Mouse (Mus musculus): ENCODE data around the gene Mast1. TPM values are rescaled to one million over a fixed set of nuclear protein-coding genes. Genes with fewer than 3 reads are reported as not detected.

The Mast1 gene
- polyA plus RNA-seq, 1 experiment: not detected

DNA sequence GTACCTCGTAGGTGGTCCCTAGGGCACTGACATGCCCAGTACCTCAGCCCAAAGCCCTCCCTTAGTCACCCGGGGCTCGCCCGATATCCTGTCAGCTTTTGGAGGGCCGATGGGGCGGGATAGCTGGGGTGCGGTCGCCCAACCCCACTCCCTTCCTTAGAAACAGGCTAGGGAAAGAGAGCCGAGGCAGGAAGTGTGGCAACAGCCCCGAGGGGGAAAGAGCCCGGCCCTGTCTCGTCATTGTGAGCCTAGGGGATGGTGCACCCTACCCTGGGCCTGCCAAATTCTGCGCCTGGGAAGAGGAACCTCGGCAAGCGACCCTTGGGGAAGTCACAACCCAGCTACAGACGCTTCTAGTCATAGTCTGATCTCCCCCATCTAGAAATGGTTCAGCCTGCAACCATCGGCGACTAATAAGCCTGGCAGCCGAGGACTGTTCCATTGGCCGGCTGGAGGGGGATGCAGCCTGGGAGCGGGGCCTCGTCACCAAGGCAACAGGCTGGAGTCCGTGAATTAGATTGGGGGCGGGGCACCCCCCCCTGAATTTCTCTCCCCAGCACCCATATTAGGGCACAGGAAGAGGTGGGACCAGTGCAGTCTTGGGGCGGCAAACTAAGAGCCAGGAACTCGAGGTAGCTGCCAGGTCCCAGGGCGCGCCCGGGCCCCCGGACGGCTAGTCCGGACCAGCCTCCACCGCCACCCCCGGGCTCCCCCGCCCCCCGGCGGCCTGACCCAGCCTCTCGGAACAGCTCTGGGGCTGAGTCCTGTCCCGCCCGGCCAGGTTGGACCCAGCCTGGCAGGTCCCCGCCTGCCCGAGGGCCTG, 42.7 kb upstream of the Mast1 start:
- Histone ChIP-seq H3K4me2 (ENCODE audit: low read depth) (peak overlapping the region; percentile 95), H3K36me3 (ENCODE audit: control insufficient read depth, insufficient read depth) (no peaks in the 10 kb centered on the region), H3K4me3 (peak overlapping the region; percentile 92), H3ac (ENCODE audit: control insufficient read depth, insufficient read length) (peak overlapping the region; percentile 9), H3K79me2 (ENCODE audit: control insufficient read depth, insufficient read depth) (peaks cover 18% of the 10 kb centered on the region), H3K27me3 (ENCODE audit: control insufficient read depth, insufficient read depth, insufficient read length) (no peaks in the 10 kb centered on the region)
- TF ChIP-seq TCF3 (IDR thresholded peaks at IDR 0.05; ENCODE audit: insufficient read length, low read depth) (no peak), MYOG (IDR thresholded peaks at IDR 0.05; ENCODE audit: control insufficient read depth in 1 of 3, insufficient read depth in 1 of 3, insufficient read length in 2 of 3, low read depth in 2 of 3) (no peak), POLR2A (IDR thresholded peaks at IDR 0.05; ENCODE audit: insufficient read length, low read depth) (peak; percentile 71), SRF (IDR thresholded peaks at IDR 0.05; ENCODE audit: control insufficient read depth, insufficient read length, low read depth) (peak; percentile 95), POLR2AphosphoS2 (IDR thresholded peaks at IDR 0.05; ENCODE audit: insufficient read length, low read depth) (peak; percentile 53), E2F4 (IDR thresholded peaks at IDR 0.05; ENCODE audit: insufficient read depth) (no peak), MAX (IDR thresholded peaks at IDR 0.05; ENCODE audit: low read depth) (no peak), REST (IDR thresholded peaks at IDR 0.05; ENCODE audit: insufficient read depth, insufficient read length) (no peak), MYOD1 (IDR thresholded peaks at IDR 0.05; ENCODE audit: control insufficient read depth in 1 of 3, insufficient read length in 2 of 3, low read depth in 2 of 3) (no peak), CEBPB (IDR thresholded peaks at IDR 0.05; ENCODE audit: insufficient read depth, poor library complexity, severe bottlenecking) (peak; percentile 59; the same call in 1 of the 2 replicates)

DNA sequence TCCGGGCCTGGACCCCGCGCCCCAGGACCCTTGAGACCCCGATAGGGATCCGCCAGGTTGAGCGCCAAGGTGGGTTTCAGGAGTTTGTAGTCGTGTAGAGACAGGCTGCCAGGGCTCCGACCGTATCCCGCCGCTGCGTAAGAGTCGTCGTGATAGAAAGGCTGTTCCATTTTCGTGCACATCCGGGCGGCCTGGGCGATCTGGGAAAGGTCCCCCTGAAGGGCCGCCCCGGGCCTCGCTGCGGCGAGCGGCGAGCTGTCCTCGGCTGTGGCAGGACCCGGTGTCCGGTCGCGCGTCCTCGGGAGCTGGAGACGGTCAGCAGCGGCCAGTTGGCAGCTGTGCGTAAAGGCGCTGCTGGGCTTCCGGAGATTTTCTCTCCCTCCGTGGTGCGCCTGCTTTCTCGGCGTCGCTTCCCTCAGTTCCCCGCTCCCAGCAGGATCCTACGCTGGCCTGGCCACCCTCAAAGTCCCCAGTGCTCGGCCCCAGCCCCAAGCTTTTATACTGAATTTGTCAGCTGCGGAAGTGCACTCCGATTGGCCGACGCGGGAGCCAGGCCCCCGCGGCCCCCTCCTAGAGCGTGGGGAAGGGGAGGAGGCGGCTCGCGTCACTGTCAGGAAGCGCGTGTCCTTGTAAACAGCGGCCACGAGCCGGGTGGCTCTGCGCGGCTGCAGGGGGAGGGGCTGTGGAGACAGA, 41.2 kb upstream of the Mast1 start, which contains the start of gene Junb:
Gene Junb (minus strand): TSS at position 471 of the 693 bp plus-strand sequence.
- Histone ChIP-seq H3ac (ENCODE audit: control insufficient read depth, insufficient read length) (peak within 1 kb of the TSS; percentile 64), H3K79me2 (ENCODE audit: control insufficient read depth, insufficient read depth) (peaks cover 18% of the 10 kb centered on the region), H3K36me3 (ENCODE audit: control insufficient read depth, insufficient read depth) (no peaks in the 10 kb centered on the region), H3K27me3 (ENCODE audit: control insufficient read depth, insufficient read depth, insufficient read length) (no peaks in the 10 kb centered on the region), H3K4me2 (ENCODE audit: low read depth) (peak within 1 kb of the TSS; percentile 99), H3K4me3 (peak within 1 kb of the TSS; percentile 92)
- TF ChIP-seq MYOG (IDR thresholded peaks at IDR 0.05; ENCODE audit: control insufficient read depth in 1 of 3, insufficient read depth in 1 of 3, insufficient read length in 2 of 3, low read depth in 2 of 3): peak in 1 of 3 experiments; percentile 41
- TF ChIP-seq USF1 (IDR thresholded peaks at IDR 0.05; ENCODE audit: low read depth): no peak
- peak; percentile 96 for TF ChIP-seq MAX (IDR thresholded peaks at IDR 0.05; ENCODE audit: low read depth)
- TF ChIP-seq E2F4 (IDR thresholded peaks at IDR 0.05; ENCODE audit: insufficient read depth): no peak
- TF ChIP-seq TCF3 (IDR thresholded peaks at IDR 0.05; ENCODE audit: insufficient read length, low read depth): no peak
- peak; percentile 94 for TF ChIP-seq POLR2A (IDR thresholded peaks at IDR 0.05; ENCODE audit: insufficient read length, low read depth)
- TF ChIP-seq REST (IDR thresholded peaks at IDR 0.05; ENCODE audit: insufficient read depth, insufficient read length): peak; percentile 33
- TF ChIP-seq MYOD1 (IDR thresholded peaks at IDR 0.05; ENCODE audit: control insufficient read depth in 1 of 3, insufficient read length in 2 of 3, low read depth in 2 of 3): peak in 1 of 3 experiments; percentile 36
- no peak for TF ChIP-seq TCF12 (IDR thresholded peaks at IDR 0.05; ENCODE audit: insufficient read depth, poor library complexity, severe bottlenecking)
- TF ChIP-seq POLR2AphosphoS2 (IDR thresholded peaks at IDR 0.05; ENCODE audit: insufficient read length, low read depth): peak; percentile 96
- no peak for TF ChIP-seq SRF (IDR thresholded peaks at IDR 0.05; ENCODE audit: control insufficient read depth, insufficient read length, low read depth)

DNA sequence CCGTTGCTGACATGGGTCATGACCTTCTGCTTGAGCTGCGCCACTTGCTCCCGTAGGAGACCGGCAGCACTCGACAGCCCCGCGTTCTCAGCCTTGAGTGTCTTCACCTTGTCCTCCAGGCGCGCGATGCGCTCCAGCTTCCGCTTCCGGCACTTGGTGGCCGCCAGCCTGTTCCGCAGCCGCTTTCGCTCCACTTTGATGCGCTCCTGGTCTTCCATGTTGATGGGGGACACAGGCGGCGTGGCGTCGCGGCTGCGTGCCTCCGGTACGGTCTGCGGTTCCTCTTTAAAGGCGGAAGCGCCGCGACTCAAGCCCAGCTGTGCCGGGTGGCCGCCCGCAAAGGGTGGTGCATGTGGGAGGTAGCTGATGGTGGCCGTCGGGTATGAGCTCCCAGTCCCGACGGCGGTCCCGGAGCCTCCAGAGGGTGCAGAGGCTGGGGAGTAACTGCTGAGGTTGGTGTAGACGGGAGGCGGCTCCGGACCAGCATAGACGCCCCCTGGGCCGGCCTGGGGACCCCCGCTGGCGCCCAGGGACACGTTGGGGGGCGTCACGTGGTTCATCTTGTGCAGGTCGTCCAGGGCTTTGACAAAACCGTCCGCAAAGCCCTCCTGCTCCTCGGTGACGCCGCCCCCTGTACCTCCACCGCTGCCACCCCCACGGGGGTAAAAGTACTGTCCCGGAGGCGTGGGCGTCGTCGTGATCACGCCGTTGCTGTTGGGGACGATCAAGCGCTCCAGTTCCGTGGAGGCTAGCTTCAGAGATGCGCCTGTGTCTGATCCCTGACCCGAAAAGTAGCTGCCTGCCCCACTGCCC, 40.5 kb upstream of the Mast1 start:
- H3ac ChIP-seq (ENCODE audit: control insufficient read depth, insufficient read length): peak overlapping the region; percentile 64
- no peaks in the 10 kb centered on the region for H3K27me3 ChIP-seq (ENCODE audit: control insufficient read depth, insufficient read depth, insufficient read length)
- H3K36me3 ChIP-seq (ENCODE audit: control insufficient read depth, insufficient read depth): peaks cover 5% of the 10 kb centered on the region
- peak overlapping the region; percentile 99 for H3K4me2 ChIP-seq (ENCODE audit: low read depth)
- peaks cover 18% of the 10 kb centered on the region for H3K79me2 ChIP-seq (ENCODE audit: control insufficient read depth, insufficient read depth)
- peak overlapping the region; percentile 92 for H3K4me3 ChIP-seq
- peak; percentile 36 for TF ChIP-seq USF1 (IDR thresholded peaks at IDR 0.05; ENCODE audit: low read depth)
- no peak for TF ChIP-seq TCF3 (IDR thresholded peaks at IDR 0.05; ENCODE audit: insufficient read length, low read depth)
- peak; percentile 74 for TF ChIP-seq POLR2A (IDR thresholded peaks at IDR 0.05; ENCODE audit: insufficient read length, low read depth)
- peak in 2 of 3 experiments; percentile 1 to 61 for TF ChIP-seq MYOD1 (IDR thresholded peaks at IDR 0.05; ENCODE audit: control insufficient read depth in 1 of 3, insufficient read length in 2 of 3, low read depth in 2 of 3)
- peak; percentile 86 for TF ChIP-seq POLR2AphosphoS2 (IDR thresholded peaks at IDR 0.05; ENCODE audit: insufficient read length, low read depth)
- no peak for TF ChIP-seq E2F4 (IDR thresholded peaks at IDR 0.05; ENCODE audit: insufficient read depth)
- no peak for TF ChIP-seq MAX (IDR thresholded peaks at IDR 0.05; ENCODE audit: low read depth)
- TF ChIP-seq TCF12 (IDR thresholded peaks at IDR 0.05; ENCODE audit: insufficient read depth, poor library complexity, severe bottlenecking): no peak
- peak in 1 of 3 experiments; percentile 44 for TF ChIP-seq MYOG (IDR thresholded peaks at IDR 0.05; ENCODE audit: control insufficient read depth in 1 of 3, insufficient read depth in 1 of 3, insufficient read length in 2 of 3, low read depth in 2 of 3)
- TF ChIP-seq REST (IDR thresholded peaks at IDR 0.05; ENCODE audit: insufficient read depth, insufficient read length): no peak
- TF ChIP-seq CEBPB (IDR thresholded peaks at IDR 0.05; ENCODE audit: insufficient read depth, poor library complexity, severe bottlenecking): no peak
- peak; percentile 7 for TF ChIP-seq SRF (IDR thresholded peaks at IDR 0.05; ENCODE audit: control insufficient read depth, insufficient read length, low read depth)
